Mouse (Mus musculus): ENCODE measurements around the gene Cdkn2c. TPM values are rescaled to one million over a fixed set of nuclear protein-coding genes. Genes with fewer than 3 reads are reported as not detected.
A peak's percentile ranks its signal among the peaks of the same experiment; 100 is the strongest.
"Not testable (repeated sequence)": the region's sequence is repeated elsewhere in the genome, so short reads cannot be mapped to it uniquely, and the experiment has no call there.

The Cdkn2c gene
- polyA plus RNA-seq (2012; rRNA removed), result 35.4 and 58.6 TPM in 2 replicates

DNA sequence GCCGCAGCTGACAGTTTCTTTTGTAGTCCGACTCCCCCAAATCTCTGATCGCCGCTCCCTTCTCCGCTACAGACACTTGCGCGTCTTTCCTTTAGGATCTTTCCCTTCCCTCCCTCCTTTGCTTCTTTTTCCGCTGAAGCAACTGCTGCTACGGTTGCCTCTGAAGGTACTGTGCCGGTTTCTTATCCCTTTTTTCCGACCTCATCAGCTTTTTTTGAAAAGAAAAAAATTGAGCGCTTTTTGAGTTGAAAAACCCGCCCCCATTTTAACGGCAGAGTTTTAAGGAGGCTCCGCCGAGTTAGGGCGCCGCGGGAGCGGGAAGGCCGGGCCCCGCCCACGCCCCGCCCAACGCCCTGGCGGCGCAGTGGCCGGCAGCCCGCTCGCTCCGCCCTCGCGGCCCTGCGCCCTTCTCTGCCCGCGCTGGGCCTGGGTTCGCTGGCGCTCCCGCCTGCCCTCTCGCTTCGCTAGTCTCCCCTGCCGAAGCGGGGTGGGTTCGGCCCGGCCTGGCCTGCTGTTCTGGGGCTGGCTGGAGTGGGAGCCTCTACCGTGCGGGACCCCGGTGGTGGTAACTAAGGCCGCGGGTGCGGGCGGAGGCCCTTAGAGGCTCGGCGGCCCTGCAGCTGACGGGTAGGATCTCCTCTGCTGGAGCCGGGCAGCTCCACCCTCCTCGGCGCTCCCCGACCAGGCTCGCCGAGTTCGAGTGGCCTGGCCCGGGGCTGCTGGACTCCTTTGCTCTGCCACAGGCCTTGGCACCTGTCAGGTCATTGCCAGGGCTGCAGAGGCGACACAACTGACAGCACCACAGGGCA is at the start of gene Cdkn2c:
TSS of gene Cdkn2c (minus strand) at position 729 of the 809 bp plus-strand sequence.
- peak; percentile 85 for DNase-seq
- TF ChIP-seq POLR2A (IDR thresholded peaks at IDR 0.05; ENCODE audit: control insufficient read depth, extremely low read depth, insufficient read depth, low read length, poor library complexity), result peak; percentile 81
- peak; percentile 36; the same call in 1 of the 2 replicates for TF ChIP-seq CTCF (IDR thresholded peaks at IDR 0.05; ENCODE audit: borderline replicate concordance, control insufficient read depth, extremely low read depth, insufficient read depth, low read length, poor library complexity)
- no peaks in the 10 kb centered on the region for H3K27me3 ChIP-seq (ENCODE audit: control insufficient read depth, insufficient read depth, low read length)
- no peaks in the 10 kb centered on the region for H3K36me3 ChIP-seq (ENCODE audit: control insufficient read depth, insufficient read depth, low read length)
- peak within 1 kb of the TSS; percentile 81 for H3K4me3 ChIP-seq (ENCODE audit: control insufficient read depth, insufficient read depth, low read length)
- WGBS, result under 1% methylated on average over 64 of the region's 64 CpGs
- peak within 1 kb of the TSS; percentile 57 for H3K27ac ChIP-seq (ENCODE audit: control insufficient read depth, insufficient read depth, low read length)
- no peaks in the 10 kb centered on the region for H3K4me1 ChIP-seq (replicated peaks; ENCODE audit: control insufficient read depth, insufficient read depth, low read length)

DNA sequence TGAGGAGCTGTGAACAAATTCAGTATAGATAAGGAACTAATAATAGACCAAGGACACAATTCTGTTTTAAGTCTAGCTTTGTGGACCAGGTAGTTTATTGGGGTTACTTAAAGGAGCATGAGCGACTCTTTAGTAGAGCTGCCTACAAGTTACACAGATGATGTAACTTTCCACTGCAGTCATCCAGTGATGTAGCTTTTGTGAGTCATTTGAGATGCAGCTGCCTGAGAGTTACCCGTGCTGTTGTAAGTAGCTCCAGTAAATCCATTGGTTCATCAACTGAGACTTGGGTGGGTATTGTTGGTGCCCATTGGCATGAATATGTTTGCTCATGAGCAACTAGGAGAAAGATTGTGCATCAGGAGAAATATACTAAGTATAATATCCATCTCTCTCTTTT is 38.4 kb upstream of the Cdkn2c start:
- Histone ChIP-seq H3K4me1 (replicated peaks; ENCODE audit: control insufficient read depth, insufficient read depth, low read length) (no peaks in the 10 kb centered on the region), H3K4me3 (ENCODE audit: control insufficient read depth, insufficient read depth, low read length) (no peak overlapping the region), H3K27ac (ENCODE audit: control insufficient read depth, insufficient read depth, low read length) (no peak overlapping the region), H3K36me3 (ENCODE audit: control insufficient read depth, insufficient read depth, low read length) (no peaks in the 10 kb centered on the region), H3K27me3 (ENCODE audit: control insufficient read depth, insufficient read depth, low read length) (no peaks in the 10 kb centered on the region)
- no peak for DNase-seq
- WGBS, result over 99% methylated on average over 2 of the region's 2 CpGs
- TF ChIP-seq POLR2A (IDR thresholded peaks at IDR 0.05; ENCODE audit: control insufficient read depth, extremely low read depth, insufficient read depth, low read length, poor library complexity) (no peak), CTCF (IDR thresholded peaks at IDR 0.05; ENCODE audit: borderline replicate concordance, control insufficient read depth, extremely low read depth, insufficient read depth, low read length, poor library complexity) (no peak)

DNA sequence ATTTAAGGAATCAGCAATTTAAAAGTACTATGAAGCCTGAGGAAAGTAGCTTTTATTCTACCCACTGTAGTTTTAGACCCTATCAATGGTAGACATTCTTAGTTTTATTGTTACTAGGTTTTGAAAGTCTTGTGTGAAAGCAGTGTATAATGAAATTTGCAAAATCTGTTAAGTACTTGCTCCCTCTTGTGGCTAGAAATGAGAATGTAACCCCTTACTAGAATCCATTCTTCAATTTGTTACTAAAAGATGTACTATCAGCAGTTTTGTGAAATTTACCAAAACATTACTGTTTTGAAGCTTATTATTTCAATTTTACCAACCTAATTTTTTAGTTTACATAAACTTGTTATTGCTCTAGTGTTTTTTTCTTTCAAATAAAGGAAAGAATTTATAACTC is 36.6 kb upstream of the Cdkn2c start:
- H3K27ac ChIP-seq (ENCODE audit: control insufficient read depth, insufficient read depth, low read length), result no peak overlapping the region

DNA sequence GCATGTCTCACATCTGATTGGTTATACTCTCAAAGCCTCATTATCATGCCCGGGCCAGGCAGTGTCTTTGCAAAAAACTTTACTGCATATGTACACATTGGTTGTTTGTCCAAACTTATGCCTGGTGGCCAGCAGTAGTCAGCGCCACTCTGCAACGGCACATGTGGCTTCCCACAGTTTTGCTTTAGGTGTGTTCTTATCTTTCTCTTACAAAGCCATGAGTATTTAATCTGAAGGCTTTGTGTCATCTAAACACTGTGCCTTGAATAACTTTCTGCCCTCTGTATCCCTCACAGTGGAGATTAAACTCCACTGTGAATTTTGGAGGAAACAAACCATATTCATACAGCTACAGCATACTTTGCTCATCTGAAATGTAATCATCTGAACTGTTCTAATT is 33.7 kb upstream of the Cdkn2c start:
- not testable (repeated sequence) for H3K27ac ChIP-seq (ENCODE audit: control insufficient read depth, insufficient read depth, low read length); H3K27me3 ChIP-seq (ENCODE audit: control insufficient read depth, insufficient read depth, low read length); DNase-seq; H3K4me1 ChIP-seq (replicated peaks; ENCODE audit: control insufficient read depth, insufficient read depth, low read length); H3K36me3 ChIP-seq (ENCODE audit: control insufficient read depth, insufficient read depth, low read length); H3K4me3 ChIP-seq (ENCODE audit: control insufficient read depth, insufficient read depth, low read length)
- over 99% methylated on average over 3 of the region's 3 CpGs for WGBS

More for the DNA sequence above, 36.6 kb upstream of the Cdkn2c start:
- Histone ChIP-seq H3K4me3 (ENCODE audit: control insufficient read depth, insufficient read depth, low read length) (no peak overlapping the region), H3K36me3 (ENCODE audit: control insufficient read depth, insufficient read depth, low read length) (no peaks in the 10 kb centered on the region), H3K27me3 (ENCODE audit: control insufficient read depth, insufficient read depth, low read length) (no peaks in the 10 kb centered on the region), H3K4me1 (replicated peaks; ENCODE audit: control insufficient read depth, insufficient read depth, low read length) (no peaks in the 10 kb centered on the region)
- no peak for DNase-seq
- no peak for TF ChIP-seq POLR2A (IDR thresholded peaks at IDR 0.05; ENCODE audit: control insufficient read depth, extremely low read depth, insufficient read depth, low read length, poor library complexity)
- TF ChIP-seq CTCF (IDR thresholded peaks at IDR 0.05; ENCODE audit: borderline replicate concordance, control insufficient read depth, extremely low read depth, insufficient read depth, low read length, poor library complexity), result no peak

DNA sequence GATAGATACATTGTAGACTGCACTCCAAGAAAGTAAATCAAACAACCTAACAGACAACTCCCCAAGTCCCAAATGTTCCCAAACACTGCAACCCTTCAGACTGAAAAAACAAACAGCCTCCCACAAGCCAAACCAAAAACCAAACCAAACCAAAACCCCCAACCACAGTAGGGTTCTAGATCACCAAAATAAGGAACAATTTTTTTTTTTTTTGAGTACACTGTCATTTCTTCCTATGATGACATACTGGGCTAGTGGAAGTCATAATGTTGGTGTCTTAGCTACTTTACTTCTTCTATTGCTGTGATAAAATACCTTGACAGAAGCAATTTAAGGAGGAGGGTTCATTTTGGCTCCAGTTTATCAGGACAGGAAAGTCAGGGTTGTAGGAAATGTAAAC is 25.7 kb upstream of the Cdkn2c start:
- no peaks in the 10 kb centered on the region for H3K36me3 ChIP-seq (ENCODE audit: control insufficient read depth, insufficient read depth, low read length)
- no peak for DNase-seq

DNA sequence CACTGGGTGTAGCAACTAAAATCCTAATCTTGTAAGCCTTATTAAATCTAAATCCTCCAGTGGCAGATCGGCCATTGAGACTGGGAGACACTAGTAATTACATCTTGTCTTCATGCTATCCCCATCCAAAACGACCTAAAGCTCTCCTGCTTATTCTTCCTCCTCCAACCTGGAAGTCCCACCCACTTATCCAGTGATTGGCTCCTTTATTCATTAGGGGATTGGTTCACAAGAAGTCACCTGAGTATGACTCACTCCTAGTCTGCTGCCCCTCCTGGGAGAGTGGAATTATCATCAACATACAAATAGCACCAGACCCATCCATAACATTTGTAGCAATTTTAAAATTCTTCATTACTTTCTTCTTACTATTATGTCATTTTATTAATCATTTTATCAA is 16.6 kb upstream of the Cdkn2c start:
- no peak for DNase-seq
- Histone ChIP-seq H3K4me3 (ENCODE audit: control insufficient read depth, insufficient read depth, low read length) (no peak overlapping the region), H3K36me3 (ENCODE audit: control insufficient read depth, insufficient read depth, low read length) (no peaks in the 10 kb centered on the region), H3K27me3 (ENCODE audit: control insufficient read depth, insufficient read depth, low read length) (no peaks in the 10 kb centered on the region), H3K4me1 (replicated peaks; ENCODE audit: control insufficient read depth, insufficient read depth, low read length) (no peaks in the 10 kb centered on the region), H3K27ac (ENCODE audit: control insufficient read depth, insufficient read depth, low read length) (no peak overlapping the region)
- no peak for TF ChIP-seq CTCF (IDR thresholded peaks at IDR 0.05; ENCODE audit: borderline replicate concordance, control insufficient read depth, extremely low read depth, insufficient read depth, low read length, poor library complexity)
- no peak for TF ChIP-seq POLR2A (IDR thresholded peaks at IDR 0.05; ENCODE audit: control insufficient read depth, extremely low read depth, insufficient read depth, low read length, poor library complexity)
- 83% methylated on average over 2 of the region's 2 CpGs for WGBS

More for the DNA sequence above, 25.7 kb upstream of the Cdkn2c start:
- Histone ChIP-seq H3K4me3 (ENCODE audit: control insufficient read depth, insufficient read depth, low read length) (no peak overlapping the region), H3K27ac (ENCODE audit: control insufficient read depth, insufficient read depth, low read length) (no peak overlapping the region), H3K4me1 (replicated peaks; ENCODE audit: control insufficient read depth, insufficient read depth, low read length) (no peaks in the 10 kb centered on the region), H3K27me3 (ENCODE audit: control insufficient read depth, insufficient read depth, low read length) (no peaks in the 10 kb centered on the region)
- TF ChIP-seq CTCF (IDR thresholded peaks at IDR 0.05; ENCODE audit: borderline replicate concordance, control insufficient read depth, extremely low read depth, insufficient read depth, low read length, poor library complexity) (no peak), POLR2A (IDR thresholded peaks at IDR 0.05; ENCODE audit: control insufficient read depth, extremely low read depth, insufficient read depth, low read length, poor library complexity) (no peak)

DNA sequence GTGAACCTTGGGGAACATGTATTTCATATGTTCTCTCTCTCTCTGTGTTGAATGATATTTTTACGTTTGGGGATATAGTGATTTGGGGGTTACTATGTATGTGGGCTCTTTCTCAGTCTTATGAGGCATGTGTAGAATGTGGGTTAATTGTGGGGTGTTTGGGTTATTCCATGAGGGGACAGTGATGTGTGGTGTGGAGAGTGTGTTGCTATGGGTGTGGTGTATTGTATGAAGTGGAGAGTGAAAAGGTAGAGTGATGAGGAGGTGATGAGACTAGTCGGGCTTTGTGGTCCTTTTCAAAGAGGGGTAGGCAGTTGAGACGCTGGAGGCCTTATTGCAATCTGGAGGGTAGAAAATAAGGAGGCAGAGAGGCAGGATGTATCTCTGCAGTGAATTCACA is 10.2 kb upstream of the Cdkn2c start:
- no peak for TF ChIP-seq POLR2A (IDR thresholded peaks at IDR 0.05; ENCODE audit: control insufficient read depth, extremely low read depth, insufficient read depth, low read length, poor library complexity)
- TF ChIP-seq CTCF (IDR thresholded peaks at IDR 0.05; ENCODE audit: borderline replicate concordance, control insufficient read depth, extremely low read depth, insufficient read depth, low read length, poor library complexity), result no peak
- Histone ChIP-seq H3K27ac (ENCODE audit: control insufficient read depth, insufficient read depth, low read length) (peak overlapping the region; percentile 73; the same call in 1 of the 2 replicates), H3K4me3 (ENCODE audit: control insufficient read depth, insufficient read depth, low read length) (peak overlapping the region; percentile 81), H3K4me1 (replicated peaks; ENCODE audit: control insufficient read depth, insufficient read depth, low read length) (no peaks in the 10 kb centered on the region), H3K27me3 (ENCODE audit: control insufficient read depth, insufficient read depth, low read length) (no peaks in the 10 kb centered on the region), H3K36me3 (ENCODE audit: control insufficient read depth, insufficient read depth, low read length) (no peaks in the 10 kb centered on the region)
- DNase-seq, result no peak
- WGBS, result 0% methylated on average over 3 of the region's 3 CpGs
